Mouse (Mus musculus) embryonic facial prominence, embryonic 15.5 days (tissue): ENCODE data around the gene Fam124a. TPM values are rescaled to one million over a fixed set of nuclear protein-coding genes. Genes with fewer than 3 reads are reported as not detected.
A peak's percentile ranks its signal among the peaks of the same experiment; 100 is the strongest.
"Not testable (repeated sequence)": the region's sequence is repeated elsewhere in the genome, so short reads cannot be mapped to it uniquely, and the experiment has no call there.

Source experiments
- ATAC-seq: fragments of 200-750 bp; cut with Nextera tagmentation; 2 replicates; pipeline ENCODE4 v1.8.0; 2017; ENCODE audit warnings: low read depth, moderate TSS enrichment; ENCODE audit not compliant: insufficient number of reproducible peaks, low FRiP score, low TSS enrichment
- H3K27ac ChIP-seq: fragments of 300-500 bp; sonication (generic); replicated peaks from 2 replicates; pipeline ENCODE4 v1.5.1; 2015; ENCODE audit warnings: mild to moderate bottlenecking, inconsistent platforms
- H3K27me3 ChIP-seq: fragments of 300-500 bp; sonication (generic); 2 replicates; pipeline ENCODE4 v1.6.1; 2015; ENCODE audit warnings: inconsistent platforms
- H3K36me3 ChIP-seq: fragments of 300-500 bp; sonication (generic); 2 replicates; pipeline ENCODE4 v1.6.1; 2015; ENCODE audit warnings: mild to moderate bottlenecking, inconsistent platforms
- H3K4me1 ChIP-seq: fragments of 300-500 bp; sonication (generic); 2 replicates; pipeline ENCODE4 v1.6.1; 2015; ENCODE audit warnings: inconsistent platforms
- H3K4me2 ChIP-seq: fragments of 300-500 bp; sonication (generic); replicated peaks from 2 replicates; pipeline ENCODE4 v1.6.1; 2015; ENCODE audit warnings: mild to moderate bottlenecking, inconsistent platforms
- H3K4me3 ChIP-seq: fragments of 300-500 bp; sonication (generic); replicated peaks from 2 replicates; pipeline ENCODE4 v1.5.1; 2015; ENCODE audit warnings: mild to moderate bottlenecking, inconsistent platforms
- H3K9ac ChIP-seq: fragments of 300-500 bp; sonication (generic); 2 replicates; pipeline ENCODE4 v1.6.1; 2015; ENCODE audit warnings: inconsistent platforms
- H3K9me3 ChIP-seq: fragments of 300-500 bp; sonication (generic); replicated peaks from 2 replicates; pipeline ENCODE4 v1.6.1; 2016; ENCODE audit warnings: inconsistent platforms
- WGBS: fragments of 180-500 bp; shearing (Covaris S2); methylation state at CpG from one replicate; pipeline ENCODE4 v1.1.7; 2015; 5-methylcytosine and 5-hydroxymethylcytosine counted together
- polyA plus RNA-seq: library from polyadenylated mRNA; unstranded; fragments of >200 nt; fragmentation: Nextera tagmentation; extraction: Ambion mirVana; gene quantifications from 2 replicates; pipeline ENCODE4 v1.2.1, GENCODE M21; 2015

The Fam124a gene
- polyA plus RNA-seq, 1 experiment from 2014 or later, result 5.4 TPM

DNA sequence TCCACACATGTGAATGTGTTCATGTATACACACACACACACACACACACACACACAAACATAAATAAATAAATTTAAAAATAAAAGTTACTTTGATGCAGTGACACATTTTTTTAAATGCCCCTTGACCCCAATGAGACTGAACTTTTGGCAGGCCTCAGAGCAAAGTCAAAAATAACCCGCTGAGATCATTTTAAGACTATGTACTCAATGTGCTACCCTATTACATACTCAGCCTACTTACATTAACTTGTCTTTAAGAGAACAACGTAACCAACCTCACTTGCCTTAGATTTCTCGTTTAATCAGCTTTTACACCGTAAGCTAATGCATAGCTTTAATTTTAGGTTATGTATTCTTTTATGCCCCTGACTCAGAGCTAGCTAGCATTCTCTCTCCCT lies 2.8 kb upstream of the Fam124a start:
- Histone ChIP-seq H3K4me3 (no peak overlapping the region), H3K9me3 (no peaks in the 10 kb centered on the region), H3K27me3 (peaks cover 4% of the 10 kb centered on the region; the same call in 1 of the 2 replicates), H3K4me1 (peaks cover 16% of the 10 kb centered on the region), H3K27ac (no peak overlapping the region), H3K4me2 (no peak overlapping the region), H3K36me3 (no peaks in the 10 kb centered on the region), H3K9ac (no peak overlapping the region)
- no peak for ATAC-seq
- 86% methylated on average over 4 of the region's 4 CpGs for WGBS

DNA sequence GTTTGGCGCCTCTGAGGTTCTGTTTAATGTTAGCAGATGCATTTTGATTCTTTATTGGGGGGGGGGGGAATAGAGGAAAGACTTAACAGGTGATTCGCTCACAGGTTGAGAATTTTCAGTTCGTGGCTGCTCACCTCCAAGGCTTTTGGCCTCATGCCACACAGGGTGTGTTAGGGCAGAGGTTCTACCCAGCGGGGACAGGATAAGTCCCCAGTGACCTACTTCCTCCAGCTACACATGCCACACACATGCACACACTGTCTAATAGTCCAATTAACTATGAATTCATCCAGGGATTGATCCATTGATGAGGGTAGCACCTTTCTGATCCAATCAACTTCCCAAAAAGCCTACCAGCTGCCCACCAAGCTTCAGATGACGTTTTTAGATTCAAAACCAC lies 1.8 kb upstream of the Fam124a start:
- no peaks in the 10 kb centered on the region for H3K9me3 ChIP-seq
- ATAC-seq, result no peak
- H3K4me2 ChIP-seq, result no peak overlapping the region
- H3K36me3 ChIP-seq, result no peaks in the 10 kb centered on the region
- no peak overlapping the region for H3K27ac ChIP-seq
- 54% methylated on average over 5 of the region's 5 CpGs for WGBS
- no peak overlapping the region for H3K9ac ChIP-seq
- peaks cover 4% of the 10 kb centered on the region; the same call in 1 of the 2 replicates for H3K27me3 ChIP-seq
- H3K4me3 ChIP-seq, result no peak overlapping the region
- peaks cover 16% of the 10 kb centered on the region for H3K4me1 ChIP-seq

GRCm38 (mm10) chr14:62555840-62556810 lies 588 bp downstream of the Fam124a start:
- H3K9ac ChIP-seq, result peak overlapping the region; percentile 29
- no peaks in the 10 kb centered on the region for H3K36me3 ChIP-seq
- no peaks in the 10 kb centered on the region for H3K9me3 ChIP-seq
- peaks cover 16% of the 10 kb centered on the region for H3K4me1 ChIP-seq
- peak overlapping the region; percentile 57 for H3K4me3 ChIP-seq
- peak; percentile 52 for ATAC-seq
- H3K4me2 ChIP-seq, result peak overlapping the region; percentile 87
- 11% methylated on average over 38 of the region's 38 CpGs for WGBS
- H3K27me3 ChIP-seq, result peaks cover 4% of the 10 kb centered on the region; the same call in 1 of the 2 replicates
- no peak overlapping the region for H3K27ac ChIP-seq

DNA sequence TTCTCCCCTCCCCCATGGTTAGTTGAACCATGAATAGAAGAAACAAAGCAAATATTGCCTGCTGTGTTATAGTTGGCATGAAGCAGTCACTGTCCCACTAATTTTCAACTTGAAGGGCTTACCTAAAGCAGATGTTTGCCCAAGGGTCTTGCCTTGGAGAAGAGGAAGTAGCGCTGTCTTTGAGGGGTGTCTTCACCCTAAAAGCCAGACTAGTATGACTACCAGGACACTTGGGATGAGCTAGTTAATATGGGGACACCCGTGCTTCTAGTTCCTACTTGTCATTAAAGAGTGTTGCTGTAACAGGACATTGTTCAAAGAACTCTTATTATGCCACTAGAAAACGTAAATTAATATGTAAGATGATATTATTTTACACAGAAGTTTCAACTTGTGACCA lies 1.6 kb downstream of the Fam124a start:
- Histone ChIP-seq H3K4me1 (peaks cover 16% of the 10 kb centered on the region), H3K27ac (no peak overlapping the region), H3K9ac (no peak overlapping the region), H3K36me3 (no peaks in the 10 kb centered on the region), H3K27me3 (peaks cover 4% of the 10 kb centered on the region; the same call in 1 of the 2 replicates), H3K4me3 (no peak overlapping the region), H3K9me3 (no peaks in the 10 kb centered on the region), H3K4me2 (no peak overlapping the region)
- WGBS, result 74% methylated on average over 3 of the region's 3 CpGs
- ATAC-seq, result no peak

DNA sequence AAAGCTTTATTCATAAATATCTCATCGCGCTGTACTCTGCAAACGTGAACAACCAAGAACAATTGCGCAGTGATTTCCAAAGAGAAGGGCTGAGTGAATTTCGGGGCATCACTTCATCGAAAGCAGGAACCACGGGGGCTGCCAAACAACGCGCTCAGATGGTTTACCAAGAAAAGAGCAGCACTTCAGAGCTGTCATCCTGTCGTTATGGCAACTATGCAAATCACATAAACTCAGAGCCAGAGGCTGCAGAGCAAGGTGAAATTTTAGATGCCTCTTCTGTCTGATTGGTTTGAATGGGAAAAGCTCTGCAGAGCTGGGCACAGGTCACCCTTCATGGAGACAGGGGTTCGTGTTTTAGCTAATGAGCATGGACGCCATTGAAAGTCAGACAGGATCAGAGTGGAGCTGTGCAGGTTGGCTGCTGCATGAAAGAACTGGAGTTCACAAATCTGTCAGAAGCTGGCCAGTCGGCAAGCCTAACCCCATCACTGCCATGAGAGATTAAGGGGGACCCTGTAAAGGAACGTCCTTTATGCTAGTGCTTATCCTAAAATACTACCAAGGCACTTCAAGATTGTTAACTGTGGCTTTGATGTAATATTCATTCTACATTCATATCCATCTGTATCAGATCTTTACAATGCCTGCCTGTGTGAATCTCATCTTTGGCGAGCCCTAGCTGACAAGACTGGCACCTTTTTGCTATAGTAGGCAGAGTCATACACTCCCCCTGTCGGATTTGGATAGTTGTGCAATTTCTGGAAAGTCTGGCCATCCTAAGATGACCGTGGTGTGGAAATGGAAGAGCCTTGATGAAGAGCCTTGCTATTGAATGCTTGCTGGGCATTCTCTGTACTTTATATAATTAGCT lies 6.6 kb downstream of the Fam124a start:
- Histone ChIP-seq H3K36me3 (no peaks in the 10 kb centered on the region), H3K27me3 (peaks cover under 1% of the 10 kb centered on the region; the same call in 1 of the 2 replicates), H3K9ac (no peak overlapping the region), H3K4me2 (no peak overlapping the region), H3K4me3 (no peak overlapping the region), H3K4me1 (no peaks in the 10 kb centered on the region), H3K27ac (no peak overlapping the region), H3K9me3 (no peaks in the 10 kb centered on the region)
- ATAC-seq, result no peak
- 48% methylated on average over 17 of the region's 17 CpGs for WGBS

DNA sequence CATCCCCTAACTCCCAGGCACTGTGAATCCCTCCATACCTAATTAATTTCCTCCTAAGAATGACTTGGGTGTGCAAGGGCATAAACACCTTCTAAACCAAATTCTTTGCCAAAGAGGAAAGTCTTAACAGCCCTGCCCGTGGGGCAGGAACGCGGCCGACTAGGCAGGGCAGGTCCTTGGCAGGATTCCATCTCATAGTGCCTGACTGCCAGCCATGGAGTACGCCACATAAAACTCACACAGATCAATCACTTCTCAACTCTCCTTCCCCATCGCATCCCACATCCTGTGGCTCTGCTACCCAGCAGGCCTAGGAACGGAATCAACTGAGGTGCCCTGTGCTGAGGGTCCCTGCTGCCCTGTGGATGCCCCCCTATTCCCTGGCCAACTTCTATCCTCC lies 8.1 kb downstream of the Fam124a start:
- WGBS, result 61% methylated on average over 7 of the region's 7 CpGs
- Histone ChIP-seq H3K36me3 (no peaks in the 10 kb centered on the region), H3K4me1 (no peaks in the 10 kb centered on the region), H3K27ac (no peak overlapping the region), H3K4me2 (no peak overlapping the region), H3K9me3 (no peaks in the 10 kb centered on the region), H3K9ac (no peak overlapping the region), H3K27me3 (no peaks in the 10 kb centered on the region), H3K4me3 (no peak overlapping the region)
- no peak for ATAC-seq

GRCm38 (mm10) chr14:62566821-62567220 lies 11.3 kb downstream of the Fam124a start, which contains the start of gene Gm4131:
Gene Gm4131, minus strand, starts transcription at chr14:62566921.
- not testable (repeated sequence) for ATAC-seq

DNA sequence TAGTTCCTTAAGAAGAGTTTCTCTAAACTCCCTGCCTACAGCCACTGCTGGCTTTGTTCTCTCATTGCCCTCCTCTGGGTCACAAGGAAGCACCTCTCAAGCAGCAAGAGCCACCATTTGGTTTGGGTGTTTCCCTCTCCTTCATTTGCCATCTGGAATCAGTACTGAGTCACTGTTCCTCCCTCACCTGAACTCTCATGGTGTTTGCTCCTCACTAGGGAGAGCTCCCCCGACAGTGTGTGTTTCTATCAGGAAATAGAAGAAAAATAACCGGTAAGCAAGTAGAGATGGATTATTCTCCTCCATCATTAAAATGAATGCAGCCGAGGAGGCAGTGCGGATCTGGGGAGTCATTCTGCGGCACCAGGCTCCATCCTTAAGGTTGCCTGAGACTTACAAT lies 13.9 kb downstream of the Fam124a start:
- Histone ChIP-seq H3K36me3 (no peaks in the 10 kb centered on the region), H3K4me3 (no peak overlapping the region), H3K9ac (no peak overlapping the region), H3K27me3 (0 out of 2 replicates have a peak, but pooled peaks cover 1% of the 10 kb centered on the region), H3K4me2 (no peak overlapping the region), H3K4me1 (peaks cover 3% of the 10 kb centered on the region; the same call in 1 of the 2 replicates), H3K27ac (no peak overlapping the region), H3K9me3 (no peaks in the 10 kb centered on the region)
- no peak for ATAC-seq
- WGBS, result 88% methylated on average over 5 of the region's 5 CpGs

More at GRCm38 (mm10) chr14:62566821-62567220, 11.3 kb downstream of the Fam124a start, which contains the start of gene Gm4131:
- H3K27ac ChIP-seq, H3K36me3 ChIP-seq, H3K27me3 ChIP-seq, H3K4me1 ChIP-seq, H3K9me3 ChIP-seq, H3K9ac ChIP-seq, H3K4me2 ChIP-seq, H3K4me3 ChIP-seq: not testable (repeated sequence)
- WGBS, result 84% methylated on average over 9 of the region's 9 CpGs

DNA sequence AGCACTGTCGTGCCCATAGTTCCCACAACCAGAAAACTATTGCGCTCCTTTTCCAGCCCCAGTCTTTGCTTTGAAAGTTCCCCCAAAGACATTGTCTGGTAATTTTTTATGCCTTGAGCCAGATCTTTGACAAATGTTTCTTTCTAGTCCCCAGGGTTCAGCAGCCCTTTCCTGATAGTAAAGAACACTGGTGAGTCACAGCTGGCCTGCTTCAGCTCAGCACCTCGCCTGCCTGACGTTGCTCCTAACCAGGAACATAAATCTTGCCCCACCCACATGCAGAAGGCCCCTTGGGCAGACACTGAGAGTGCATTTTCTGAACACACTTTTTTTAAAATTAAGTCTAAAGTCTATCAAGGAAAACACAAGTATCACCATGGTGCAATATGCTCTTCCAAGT lies 14.8 kb downstream of the Fam124a start:
- WGBS, result 43% methylated on average over 4 of the region's 4 CpGs
- no peaks in the 10 kb centered on the region for H3K9me3 ChIP-seq
- H3K4me2 ChIP-seq, result no peak overlapping the region
- H3K27me3 ChIP-seq, result 0 out of 2 replicates have a peak, but pooled peaks cover 2% of the 10 kb centered on the region
- H3K36me3 ChIP-seq, result no peaks in the 10 kb centered on the region
- no peak overlapping the region for H3K9ac ChIP-seq
- ATAC-seq, result no peak
- no peak overlapping the region for H3K4me3 ChIP-seq
- no peak overlapping the region for H3K27ac ChIP-seq
- peaks cover 3% of the 10 kb centered on the region; the same call in 1 of the 2 replicates for H3K4me1 ChIP-seq

DNA sequence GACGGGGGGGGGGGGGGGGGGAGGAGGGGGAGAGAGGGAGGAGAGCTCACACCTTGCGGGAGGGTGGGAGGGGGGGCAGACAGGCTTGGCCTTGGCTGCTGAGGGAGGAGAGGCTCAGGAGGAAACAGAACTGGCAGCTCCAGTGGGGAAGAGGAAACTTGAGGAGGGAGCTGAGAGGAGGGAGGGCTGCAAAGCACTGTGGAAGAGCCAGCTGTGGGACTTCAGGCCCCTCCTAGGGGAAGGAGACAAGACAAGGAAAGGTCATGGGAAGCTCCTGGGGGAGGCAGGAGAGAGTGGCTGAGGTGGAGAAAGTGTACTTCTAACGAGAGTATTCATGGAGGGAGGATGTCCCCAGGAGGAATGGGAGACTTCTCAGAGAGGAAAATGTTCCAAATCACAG lies 17.9 kb downstream of the Fam124a start:
- H3K36me3 ChIP-seq, result no peaks in the 10 kb centered on the region
- WGBS, result 0% methylated on average over 2 of the region's 3 CpGs
- no peak overlapping the region for H3K4me3 ChIP-seq
- H3K4me1 ChIP-seq, result peaks cover 3% of the 10 kb centered on the region; the same call in 1 of the 2 replicates
- ATAC-seq, result peak; percentile 24; the same call in 1 of the 2 replicates
- H3K9ac ChIP-seq, result no peak overlapping the region
- H3K27me3 ChIP-seq, result 0 out of 2 replicates have a peak, but pooled peaks cover 2% of the 10 kb centered on the region
- no peak overlapping the region for H3K27ac ChIP-seq
- no peaks in the 10 kb centered on the region for H3K9me3 ChIP-seq
- H3K4me2 ChIP-seq, result no peak overlapping the region

DNA sequence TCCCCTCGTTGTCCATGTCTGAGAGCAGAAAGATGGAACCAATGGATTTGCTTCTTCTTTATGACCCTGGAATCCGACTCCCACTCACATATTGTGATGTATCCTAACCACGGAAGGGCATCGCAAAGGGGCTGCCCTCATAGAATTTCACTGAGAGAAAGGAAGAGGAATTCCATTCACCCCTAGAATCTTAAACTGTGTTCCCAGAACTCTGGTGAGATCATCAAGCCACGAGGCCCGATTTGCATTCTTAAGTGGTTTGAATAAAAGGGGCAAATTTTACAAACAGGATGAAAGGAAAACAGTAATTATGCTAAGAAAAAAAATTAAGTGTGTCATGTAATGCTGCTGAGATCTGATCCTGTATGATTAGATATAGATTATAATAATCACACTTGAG lies 19.4 kb downstream of the Fam124a start:
- Histone ChIP-seq H3K9me3 (no peaks in the 10 kb centered on the region), H3K9ac (no peak overlapping the region), H3K36me3 (no peaks in the 10 kb centered on the region), H3K27me3 (0 out of 2 replicates have a peak, but pooled peaks cover 2% of the 10 kb centered on the region), H3K4me2 (no peak overlapping the region), H3K27ac (no peak overlapping the region), H3K4me1 (peaks cover 3% of the 10 kb centered on the region; the same call in 1 of the 2 replicates), H3K4me3 (no peak overlapping the region)
- ATAC-seq, result no peak
- WGBS, result 55% methylated on average over 6 of the region's 6 CpGs
